Mouse (Mus musculus): Measurements from ENCODE around the gene Sycp2.

Gene Sycp2

GRCm38 (mm10) chr2:178407053-178407815, at the start of gene Sycp2:
Gene Sycp2 (minus strand): TSS chr2:178407685.
- DNase-seq (ENCODE audit: low read depth): no peak

- DNase-seq (ENCODE audit: low read depth): no peak
Observed at GRCm38 (mm10) chr2:178454664-178455516, 47.4 kb upstream of the Sycp2 start.

- no peak for DNase-seq (ENCODE audit: low read depth)
Observed at GRCm38 (mm10) chr2:178450961-178451360, 43.5 kb upstream of the Sycp2 start.

DNA sequence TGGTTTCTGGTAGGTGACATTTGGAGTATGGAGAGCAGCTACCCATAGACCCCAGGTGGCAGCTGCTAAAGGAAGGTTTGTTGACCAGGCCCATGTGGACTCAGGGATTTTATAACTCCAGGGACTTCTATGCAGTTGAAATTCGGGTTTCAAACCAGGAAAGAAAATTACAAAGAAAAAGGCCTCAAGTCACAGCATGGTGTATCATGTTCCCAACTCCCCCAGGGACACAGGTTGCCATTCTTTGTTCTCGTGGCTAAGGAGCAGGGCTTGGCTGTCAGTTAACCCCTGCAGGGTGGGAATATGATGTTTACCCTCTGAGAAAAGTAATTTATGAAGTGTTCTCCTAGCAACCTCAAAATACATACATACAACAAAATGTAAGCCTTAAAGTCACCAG, 42.8 kb upstream of the Sycp2 start:
- DNase-seq (ENCODE audit: low read depth): no peak

DNA sequence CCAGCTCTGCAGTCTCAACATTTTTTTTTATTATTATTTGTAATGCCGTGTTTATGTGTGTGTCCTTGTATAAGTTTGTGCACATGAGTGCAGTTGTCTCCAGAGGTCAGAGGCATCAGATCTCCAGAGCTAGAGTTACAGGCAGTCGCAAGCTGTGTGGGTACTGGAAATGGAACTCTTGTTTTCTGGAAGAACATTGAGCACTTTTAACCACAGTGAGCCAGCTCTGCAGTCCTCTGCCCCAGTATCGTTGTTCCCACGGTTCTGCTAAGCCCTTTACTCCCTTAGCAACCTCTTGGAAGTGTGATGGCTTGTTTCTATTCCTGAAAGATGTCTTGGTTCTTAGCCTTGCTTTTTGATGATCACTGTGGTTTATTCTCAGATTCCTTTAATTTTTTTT, 41.9 kb upstream of the Sycp2 start:
- no peak for DNase-seq (ENCODE audit: low read depth)

DNA sequence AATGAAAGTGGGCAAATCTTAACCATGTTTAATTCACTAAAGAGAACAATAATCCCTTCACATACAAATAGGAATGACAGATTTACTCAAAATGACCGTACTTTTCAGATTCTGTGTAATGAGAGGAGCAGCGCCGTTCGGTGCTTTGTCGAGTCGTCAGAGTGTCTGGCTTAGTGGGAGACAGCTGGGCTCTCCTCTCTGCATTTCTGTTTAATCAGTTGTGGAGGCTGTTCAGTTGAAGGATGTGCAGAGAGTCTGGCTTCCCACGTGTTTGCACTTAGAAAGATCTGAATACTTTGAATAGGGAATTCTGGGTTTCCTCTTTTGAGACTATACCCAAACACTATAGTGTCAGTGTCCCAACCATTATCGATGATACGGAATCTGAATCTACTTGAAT, 29.8 kb upstream of the Sycp2 start:
- DNase-seq (ENCODE audit: low read depth): no peak

DNA sequence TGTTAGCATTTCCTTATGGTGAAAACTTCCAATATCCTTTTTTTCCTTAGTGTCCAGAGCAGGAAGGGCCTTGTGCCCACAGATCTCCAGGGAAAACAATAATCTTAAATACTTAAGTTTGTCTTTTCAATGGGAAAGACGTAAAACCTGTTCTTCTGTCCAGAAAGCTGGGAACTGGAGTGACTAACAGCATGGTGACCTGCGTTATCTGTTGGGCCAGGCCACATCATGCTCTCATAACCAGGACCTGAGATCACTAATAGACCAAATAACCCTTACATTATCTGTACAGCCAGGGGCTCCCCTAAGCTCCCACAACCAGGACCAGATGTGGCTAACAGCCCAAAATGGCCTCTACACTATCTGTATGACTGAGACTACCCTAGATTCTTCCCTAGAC, 26.4 kb upstream of the Sycp2 start:
- no peak for DNase-seq (ENCODE audit: low read depth)

- no peak for DNase-seq (ENCODE audit: low read depth)
Observed at GRCm38 (mm10) chr2:178433495-178433894, 26.0 kb upstream of the Sycp2 start.

DNA sequence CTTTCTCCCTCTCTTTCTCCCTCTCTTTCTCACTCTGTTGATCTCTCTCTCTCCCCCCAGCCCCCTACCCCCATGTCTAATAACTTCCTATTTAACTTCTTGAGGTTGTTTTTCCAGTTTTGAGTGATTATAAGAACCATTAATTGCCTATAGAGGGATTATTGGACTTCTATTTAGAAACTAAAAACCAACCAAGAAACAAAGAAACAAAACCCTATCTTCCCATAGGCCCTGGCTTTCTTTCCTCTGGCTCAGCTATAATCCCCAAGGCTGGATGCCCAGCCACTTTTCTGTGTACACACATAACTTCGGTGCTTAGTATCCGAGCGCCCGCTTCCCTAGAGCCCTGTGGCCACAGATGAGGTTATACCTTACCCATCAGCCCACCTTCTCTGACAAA, 22.7 kb upstream of the Sycp2 start, which contains the start of gene Cdh26:
Cdh26 (plus strand) TSS at position 301 of the 400 bp plus-strand sequence.
- DNase-seq (ENCODE audit: low read depth): no peak

- no peak for DNase-seq (ENCODE audit: low read depth)
Observed at GRCm38 (mm10) chr2:178429426-178429825, 21.9 kb upstream of the Sycp2 start.

- no peak for DNase-seq (ENCODE audit: low read depth)
Observed at GRCm38 (mm10) chr2:178428676-178429075, 21.2 kb upstream of the Sycp2 start.

GRCm38 (mm10) chr2:178428183-178428582, 20.7 kb upstream of the Sycp2 start:
- no peak for DNase-seq (ENCODE audit: low read depth)

GRCm38 (mm10) chr2:178427181-178427580, 19.7 kb upstream of the Sycp2 start:
- DNase-seq (ENCODE audit: low read depth): no peak

DNA sequence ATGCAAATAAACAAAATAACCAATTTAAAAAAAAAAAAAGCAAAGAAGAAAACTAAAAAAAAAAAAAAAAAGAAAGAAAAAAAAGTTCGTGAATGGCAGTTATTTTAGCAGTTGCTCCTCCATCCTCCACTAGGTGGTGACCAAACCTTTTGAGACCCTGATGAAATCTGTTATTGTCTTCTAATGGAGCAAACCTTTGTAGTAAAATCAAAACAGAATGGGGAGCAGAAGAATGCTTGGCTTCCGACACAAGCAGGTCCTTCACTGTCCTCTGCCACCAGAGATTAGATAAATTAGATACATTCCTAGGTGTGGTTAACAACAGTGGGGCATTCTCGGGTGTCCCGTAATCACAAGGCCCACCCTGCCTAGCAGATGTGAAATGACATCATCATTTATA, 18.7 kb upstream of the Sycp2 start:
- DNase-seq (ENCODE audit: low read depth): no peak

DNA sequence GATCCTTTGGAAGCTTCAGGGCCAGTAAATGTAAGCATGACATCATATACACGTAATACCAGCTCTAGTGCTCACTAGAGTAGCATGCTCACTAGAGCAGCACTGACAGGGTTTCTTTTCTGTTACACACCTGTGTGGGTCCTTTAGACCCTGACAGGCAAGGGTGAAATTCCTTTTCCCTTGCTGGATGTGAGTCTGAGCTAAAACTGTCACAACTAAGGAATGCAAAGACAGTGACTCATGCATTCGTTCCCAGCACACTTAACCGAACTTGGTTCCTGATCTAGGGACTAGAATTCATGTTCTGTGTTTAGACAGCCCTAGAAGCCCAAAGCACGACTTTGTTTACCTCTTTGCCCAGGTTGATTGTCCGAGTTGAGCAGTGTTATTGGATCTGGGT, 15.7 kb upstream of the Sycp2 start:
- DNase-seq (ENCODE audit: low read depth): no peak

DNA sequence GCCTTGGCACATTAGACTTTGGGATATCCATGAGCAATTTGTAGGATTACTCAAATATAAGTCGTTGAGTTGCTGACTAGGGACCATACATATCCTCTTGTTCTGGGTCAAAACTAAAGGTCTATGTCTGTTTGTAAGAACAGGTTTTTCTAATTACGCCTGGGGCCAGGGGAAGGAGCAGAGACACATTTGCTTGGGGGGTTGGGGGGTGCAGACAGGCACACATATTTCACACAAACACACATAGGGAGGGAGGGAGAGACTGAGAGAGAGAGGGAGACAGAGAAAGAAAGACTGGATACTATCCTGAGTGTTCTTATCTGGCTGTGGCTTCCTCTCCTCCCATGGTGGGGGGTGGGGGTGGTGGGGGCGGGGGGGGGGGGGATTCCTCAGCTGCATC, 14.7 kb upstream of the Sycp2 start:
- no peak for DNase-seq (ENCODE audit: low read depth)

DNA sequence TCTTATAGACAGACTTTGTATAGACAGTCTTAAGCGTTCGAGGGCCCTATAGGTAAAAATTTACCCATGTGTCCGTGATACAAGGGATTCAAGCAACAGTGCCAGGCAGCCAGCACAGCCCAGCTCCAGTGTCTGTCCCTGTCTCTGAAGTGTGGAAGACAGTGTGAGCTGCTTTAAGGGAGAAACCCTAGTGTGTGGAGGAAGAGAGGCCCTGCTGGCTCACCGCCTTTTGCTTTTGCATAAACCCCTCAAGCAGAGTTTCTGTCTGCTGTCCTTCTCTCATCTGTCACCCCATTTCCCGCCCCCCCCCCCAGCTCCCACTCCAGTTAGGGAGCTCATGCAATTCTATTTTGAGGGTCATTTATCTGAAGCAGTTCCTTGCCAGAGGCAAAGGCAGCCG, 14.1 kb upstream of the Sycp2 start:
- no peak for DNase-seq (ENCODE audit: low read depth)

DNA sequence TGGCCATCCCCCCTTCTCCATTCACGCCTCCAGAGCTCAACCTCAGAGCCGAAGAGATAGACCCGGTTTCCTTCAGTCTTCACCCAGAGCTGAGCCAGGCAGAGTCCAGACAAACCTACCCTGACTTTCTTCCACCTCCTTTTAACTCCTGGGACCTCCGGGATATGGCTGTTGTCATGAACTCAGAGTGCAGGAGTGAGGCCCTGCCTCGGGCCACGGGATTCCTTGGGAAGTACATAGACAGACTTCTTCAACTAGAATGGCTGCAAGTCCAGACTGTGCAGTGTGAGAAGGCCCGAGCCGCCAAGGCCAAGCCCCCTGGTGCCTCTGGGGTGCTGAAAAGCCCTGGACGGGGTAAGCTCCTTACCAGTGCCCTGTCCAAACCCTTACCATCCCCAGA, 13.1 kb upstream of the Sycp2 start:
- no peak for DNase-seq (ENCODE audit: low read depth)

- DNase-seq (ENCODE audit: low read depth): no peak
Observed at GRCm38 (mm10) chr2:178416970-178417369, 9.5 kb upstream of the Sycp2 start.

- no peak for DNase-seq (ENCODE audit: low read depth)
Observed at GRCm38 (mm10) chr2:178416427-178416826, 8.9 kb upstream of the Sycp2 start.

GRCm38 (mm10) chr2:178415150-178415448, 7.6 kb upstream of the Sycp2 start:
- DNase-seq (ENCODE audit: low read depth): no peak

DNA sequence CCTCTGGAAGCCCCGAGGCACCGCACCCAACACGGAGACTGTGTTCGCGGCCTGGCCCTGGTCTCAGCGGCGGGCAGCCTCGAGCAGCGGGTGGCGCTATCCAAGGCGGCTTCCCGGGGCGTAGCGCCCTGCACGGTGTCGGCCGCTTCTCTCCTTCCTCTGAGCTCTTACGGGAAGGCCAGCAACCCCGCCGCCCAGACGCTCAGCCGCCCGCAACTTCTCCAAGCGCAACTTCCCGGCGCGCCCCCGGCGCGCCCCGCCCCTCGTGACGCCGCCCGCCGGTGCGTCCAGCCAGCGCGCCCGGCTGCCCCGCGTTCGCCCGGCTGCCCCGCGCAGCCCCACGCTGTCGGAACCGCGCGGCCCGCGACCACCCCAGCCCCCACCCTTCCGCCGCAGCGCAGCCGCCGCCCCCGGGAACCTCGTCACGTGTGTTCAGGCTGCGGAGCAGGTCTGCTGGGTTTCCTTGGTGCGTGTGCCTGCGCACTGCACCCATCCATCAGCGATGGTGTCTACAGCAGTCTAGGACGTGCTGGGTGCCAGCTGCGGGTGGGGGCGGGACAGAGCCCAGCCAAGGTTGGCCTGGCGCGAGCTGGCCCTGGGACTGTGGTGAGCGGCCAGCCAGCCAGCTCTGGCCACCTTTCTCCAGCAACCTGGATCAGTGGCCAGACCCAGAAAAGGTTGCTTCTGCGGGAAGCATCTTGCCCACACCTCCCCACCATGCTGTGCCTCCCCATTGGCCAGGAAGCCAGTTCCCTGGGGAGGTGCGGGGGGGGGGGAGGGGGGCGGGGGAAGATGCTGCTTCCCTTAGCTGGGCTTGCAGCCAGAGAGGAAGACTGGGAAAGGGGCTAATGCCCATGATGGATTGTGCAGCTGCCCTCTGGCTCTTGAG, 7.0 kb upstream of the Sycp2 start, which contains the start of the genes Ppp1r3d and Fam217b:
Ppp1r3d (minus strand) TSS at position 212 of the 889 bp plus-strand sequence.
Fam217b (plus strand) TSS at position 264 of the 889 bp plus-strand sequence.
- DNase-seq (ENCODE audit: low read depth): no peak
